Mouse (Mus musculus): ENCODE data around the gene Uqcrq.

Gene Uqcrq

GRCm38 (mm10) chr11:53411738-53412137, 18.9 kb downstream of the Uqcrq start:
- DNase-seq (ENCODE audit: low read depth, low spot score): no peak

- no peak for DNase-seq (ENCODE audit: low read depth, low spot score)
Observed at GRCm38 (mm10) chr11:53403638-53404037, 27.0 kb downstream of the Uqcrq start.

- DNase-seq (ENCODE audit: low read depth, low spot score): no peak
Observed at GRCm38 (mm10) chr11:53393856-53394255, 36.8 kb downstream of the Uqcrq start.

GRCm38 (mm10) chr11:53383758-53384428, 46.7 kb downstream of the Uqcrq start:
- DNase-seq (ENCODE audit: low read depth, low spot score): no peak

DNA sequence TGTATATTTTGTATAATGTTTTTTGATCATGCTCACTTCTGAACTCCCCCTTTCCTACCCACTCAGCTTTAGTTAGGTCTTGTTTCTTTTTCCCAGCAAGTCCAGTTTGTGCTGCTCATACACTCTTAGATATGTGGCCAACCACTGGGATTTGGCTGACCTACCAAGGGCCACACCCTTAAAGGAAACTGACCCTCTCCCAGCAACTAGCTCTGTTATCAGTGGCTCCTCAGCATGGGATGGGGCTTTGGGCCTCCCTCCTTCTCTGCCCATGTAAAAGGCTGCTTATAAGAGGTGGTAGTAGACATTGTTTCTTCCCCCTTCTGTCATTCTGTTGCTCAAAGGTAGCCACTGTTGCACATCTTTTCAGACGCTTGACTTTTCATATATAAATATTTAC, 51.7 kb downstream of the Uqcrq start:
- DNase-seq (ENCODE audit: low read depth, low spot score): no peak

Data from embryo, embryonic 11.5 days (tissue).